Mouse (Mus musculus) liver, embryonic 12.5 days (tissue): ENCODE results near the gene Sart3. TPM values are rescaled to one million over a fixed set of nuclear protein-coding genes. Genes with fewer than 3 reads are reported as not detected.

Experiments used
- ATAC-seq: fragments of 200-750 bp; cut with Nextera tagmentation; 2 replicates; pipeline ENCODE4 v1.8.0; 2017; ENCODE audit warnings: moderate number of reproducible peaks, mild to moderate bottlenecking, moderate library complexity
- H3K27ac ChIP-seq: fragments of 300-500 bp; sonication (generic); 2 replicates; pipeline ENCODE4 v1.5.1; 2016; ENCODE audit warnings: mild to moderate bottlenecking
- H3K27me3 ChIP-seq: fragments of 300-500 bp; sonication (generic); replicated peaks from 2 replicates; pipeline ENCODE4 v1.6.1; 2016; ENCODE audit warnings: mild to moderate bottlenecking, moderate library complexity
- H3K36me3 ChIP-seq: fragments of 300-500 bp; sonication (generic); 2 replicates; pipeline ENCODE4 v1.6.1; 2016; ENCODE audit warnings: mild to moderate bottlenecking, moderate library complexity
- H3K4me1 ChIP-seq: fragments of 300-500 bp; sonication (generic); 2 replicates; pipeline ENCODE4 v1.6.1; 2016
- H3K4me2 ChIP-seq: fragments of 300-500 bp; sonication (generic); 2 replicates; pipeline ENCODE4 v1.6.1; 2016; ENCODE audit warnings: mild to moderate bottlenecking, moderate library complexity
- H3K4me3 ChIP-seq: fragments of 300-500 bp; sonication (generic); 2 replicates; pipeline ENCODE4 v1.5.1; 2016; ENCODE audit warnings: mild to moderate bottlenecking, moderate library complexity
- H3K9ac ChIP-seq: fragments of 300-500 bp; sonication (generic); 2 replicates; pipeline ENCODE4 v1.6.1; 2016; ENCODE audit warnings: mild to moderate bottlenecking, moderate library complexity
- H3K9me3 ChIP-seq: fragments of 300-500 bp; sonication (generic); replicated peaks from 2 replicates; pipeline ENCODE4 v1.6.1; 2016; ENCODE audit warnings: mild to moderate bottlenecking, moderate library complexity
- WGBS: fragments of 180-500 bp; shearing (Covaris S2); methylation state at CpG from one replicate; pipeline ENCODE4 v1.1.7; 2016; ENCODE audit not compliant: insufficient replicate concordance; 5-methylcytosine and 5-hydroxymethylcytosine counted together
- polyA plus RNA-seq: library from polyadenylated mRNA; unstranded; fragments of >200 nt; fragmentation: Nextera tagmentation; extraction: Ambion mirVana; gene quantifications from 2 replicates; pipeline ENCODE4 v1.2.1, GENCODE M21; 2016

Gene Sart3
- polyA plus RNA-seq, 1 experiment from 2014 or later = 40.4 TPM

DNA sequence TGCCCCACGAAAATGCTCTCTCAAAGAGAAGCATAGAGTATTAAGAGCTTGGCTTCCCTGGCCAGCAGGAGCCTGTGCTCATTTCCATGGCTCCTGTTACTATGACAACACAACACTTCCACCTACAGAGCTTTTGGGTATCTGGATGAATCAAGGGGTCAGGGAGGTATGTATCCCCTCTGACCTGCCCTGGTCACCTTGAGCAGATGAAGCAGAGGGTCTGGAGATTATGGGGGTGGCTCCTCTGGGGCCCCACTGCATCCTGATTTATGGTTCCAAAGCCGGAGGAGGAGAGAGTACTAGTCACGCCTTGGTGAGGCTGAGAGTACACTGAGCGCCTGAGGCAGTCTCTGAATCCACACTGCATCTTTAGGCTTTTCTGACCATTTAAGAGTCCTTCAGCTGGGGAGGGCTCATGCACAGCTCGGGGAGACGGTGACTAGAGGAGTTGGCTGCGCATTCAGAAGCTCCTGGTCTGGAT, 41.6 kb downstream of the Sart3 start:
- Histone ChIP-seq H3K4me2 (no peak overlapping the region), H3K27me3 (peaks cover 11% of the 10 kb centered on the region), H3K4me1 (peaks cover 11% of the 10 kb centered on the region), H3K9me3 (no peaks in the 10 kb centered on the region), H3K4me3 (no peak overlapping the region), H3K36me3 (no peaks in the 10 kb centered on the region), H3K27ac (no peak overlapping the region), H3K9ac (no peak overlapping the region)
- no peak for ATAC-seq
- WGBS = 61% methylated on average over 7 of the region's 7 CpGs

DNA sequence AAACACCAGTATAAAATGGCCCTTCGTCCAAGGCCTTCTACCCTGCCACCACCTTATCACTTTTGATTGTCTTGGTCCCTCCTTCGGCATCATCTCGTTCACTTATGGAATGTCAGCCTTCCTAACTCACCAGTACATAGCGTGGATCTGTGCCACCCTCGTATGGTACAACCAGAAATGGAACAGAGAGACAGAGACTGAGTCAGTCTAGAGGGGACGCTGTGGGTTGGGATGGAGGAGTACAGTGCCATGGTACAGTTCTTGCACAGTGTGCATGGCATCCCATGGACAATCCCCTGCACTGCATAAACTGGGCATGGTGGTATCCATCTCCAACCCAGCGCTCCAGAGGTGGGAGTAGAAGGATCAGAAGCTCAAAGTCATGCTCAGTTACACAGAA, 43.6 kb downstream of the Sart3 start:
- Histone ChIP-seq H3K9me3 (no peaks in the 10 kb centered on the region), H3K4me1 (no peaks in the 10 kb centered on the region), H3K27me3 (peaks cover 16% of the 10 kb centered on the region), H3K9ac (no peak overlapping the region), H3K27ac (no peak overlapping the region), H3K4me3 (no peak overlapping the region), H3K36me3 (no peaks in the 10 kb centered on the region), H3K4me2 (no peak overlapping the region)
- ATAC-seq = no peak
- WGBS = 71% methylated on average over 7 of the region's 7 CpGs

DNA sequence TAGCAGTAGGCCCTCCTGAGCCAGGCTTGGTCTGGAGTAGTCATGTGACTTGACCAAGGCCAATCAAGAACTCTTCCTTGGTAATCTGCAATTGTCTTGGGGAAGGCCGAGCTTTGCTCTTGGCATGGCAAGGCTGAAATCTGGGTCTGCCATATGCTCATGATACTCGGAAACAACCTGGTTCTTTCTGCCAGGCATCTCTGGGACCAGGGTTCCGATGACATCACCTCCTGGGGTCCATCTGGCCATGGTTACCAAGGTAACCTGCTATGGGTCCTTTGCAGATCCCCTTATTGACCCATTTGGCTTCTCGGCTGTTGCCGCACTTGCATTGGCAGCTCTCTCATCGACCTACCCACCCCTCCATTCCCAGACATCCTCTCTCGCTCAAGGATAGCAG, 44.3 kb downstream of the Sart3 start:
- Histone ChIP-seq H3K9ac (no peak overlapping the region), H3K4me3 (no peak overlapping the region), H3K27ac (no peak overlapping the region), H3K4me2 (no peak overlapping the region), H3K36me3 (no peaks in the 10 kb centered on the region), H3K27me3 (peaks cover 16% of the 10 kb centered on the region), H3K4me1 (no peaks in the 10 kb centered on the region), H3K9me3 (no peaks in the 10 kb centered on the region)
- no peak for ATAC-seq
- 72% methylated on average over 7 of the region's 7 CpGs for WGBS

DNA sequence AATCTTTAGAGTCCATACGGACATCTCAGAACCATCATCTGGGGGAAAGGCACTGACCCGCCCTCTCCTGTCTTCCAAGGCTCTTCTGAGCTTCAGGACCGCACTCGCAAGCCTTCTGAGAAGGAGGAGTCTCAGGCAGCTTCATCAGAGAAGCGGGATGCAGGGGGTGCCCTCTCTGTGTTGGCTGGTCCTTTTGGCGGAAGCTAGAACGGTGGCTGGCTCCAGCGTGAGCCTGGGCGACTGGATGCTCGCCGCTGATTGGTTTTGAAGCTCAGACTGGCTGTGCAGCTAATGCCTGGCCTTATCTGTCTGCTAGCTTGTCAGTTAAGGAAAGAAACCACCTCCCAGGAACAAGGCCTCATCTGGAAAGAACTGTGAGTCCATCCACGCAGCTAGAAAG, 45.1 kb downstream of the Sart3 start:
- no peak overlapping the region for H3K4me3 ChIP-seq
- WGBS = 47% methylated on average over 12 of the region's 12 CpGs
- H3K4me2 ChIP-seq = no peak overlapping the region
- no peaks in the 10 kb centered on the region for H3K36me3 ChIP-seq
- H3K9ac ChIP-seq = no peak overlapping the region
- no peak overlapping the region for H3K27ac ChIP-seq
- no peaks in the 10 kb centered on the region for H3K9me3 ChIP-seq
- no peak for ATAC-seq
- peaks cover 16% of the 10 kb centered on the region for H3K27me3 ChIP-seq
- no peaks in the 10 kb centered on the region for H3K4me1 ChIP-seq

DNA sequence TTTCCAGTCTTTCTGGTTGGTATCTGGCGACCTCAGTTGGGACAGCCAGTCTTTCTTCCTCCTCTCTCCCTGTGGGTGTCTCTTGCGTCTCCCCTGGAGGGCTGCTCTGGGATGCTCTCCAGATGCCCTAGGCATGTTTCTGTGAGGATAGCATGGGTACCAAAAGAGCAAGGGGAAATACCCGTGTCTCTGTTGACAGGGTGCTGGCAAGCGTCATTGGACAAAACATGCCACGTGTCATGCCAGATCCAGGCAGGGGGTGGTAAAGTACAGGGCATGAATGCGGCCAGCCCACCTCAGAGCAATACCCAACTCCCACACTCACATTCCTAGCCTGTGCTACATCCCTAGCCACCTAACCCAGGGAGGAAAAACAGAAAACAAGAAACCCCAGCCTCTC, 45.7 kb downstream of the Sart3 start:
- Histone ChIP-seq H3K4me3 (no peak overlapping the region), H3K27ac (no peak overlapping the region), H3K9me3 (no peaks in the 10 kb centered on the region), H3K27me3 (peaks cover 16% of the 10 kb centered on the region), H3K4me2 (no peak overlapping the region), H3K9ac (no peak overlapping the region), H3K36me3 (no peaks in the 10 kb centered on the region), H3K4me1 (no peaks in the 10 kb centered on the region)
- WGBS = 49% methylated on average over 6 of the region's 6 CpGs
- no peak for ATAC-seq

DNA sequence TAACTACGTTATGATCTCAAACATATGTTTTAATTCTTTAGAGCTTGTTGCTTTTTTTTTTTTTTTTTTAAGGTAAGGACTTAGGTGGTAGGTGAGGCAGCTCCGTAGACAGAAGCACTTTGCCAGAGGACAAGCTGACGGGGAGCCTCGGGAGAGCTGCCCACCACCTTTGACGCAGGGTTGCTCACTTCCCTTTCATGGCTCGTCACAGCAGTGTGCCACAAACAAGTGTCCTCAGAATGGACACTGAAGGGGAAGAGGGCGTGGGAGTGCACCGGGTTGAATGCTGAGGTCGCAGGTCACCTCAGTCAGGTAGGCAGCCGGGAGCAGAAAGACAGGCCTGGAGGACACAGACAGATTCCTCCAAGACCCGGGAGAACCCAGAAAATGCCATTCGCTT, 46.9 kb downstream of the Sart3 start:
- Histone ChIP-seq H3K27ac (no peak overlapping the region), H3K4me3 (no peak overlapping the region), H3K36me3 (no peaks in the 10 kb centered on the region), H3K4me2 (no peak overlapping the region), H3K9me3 (no peaks in the 10 kb centered on the region), H3K27me3 (peaks cover 16% of the 10 kb centered on the region), H3K9ac (no peak overlapping the region), H3K4me1 (no peaks in the 10 kb centered on the region)
- WGBS = 56% methylated on average over 12 of the region's 12 CpGs
- ATAC-seq = no peak

DNA sequence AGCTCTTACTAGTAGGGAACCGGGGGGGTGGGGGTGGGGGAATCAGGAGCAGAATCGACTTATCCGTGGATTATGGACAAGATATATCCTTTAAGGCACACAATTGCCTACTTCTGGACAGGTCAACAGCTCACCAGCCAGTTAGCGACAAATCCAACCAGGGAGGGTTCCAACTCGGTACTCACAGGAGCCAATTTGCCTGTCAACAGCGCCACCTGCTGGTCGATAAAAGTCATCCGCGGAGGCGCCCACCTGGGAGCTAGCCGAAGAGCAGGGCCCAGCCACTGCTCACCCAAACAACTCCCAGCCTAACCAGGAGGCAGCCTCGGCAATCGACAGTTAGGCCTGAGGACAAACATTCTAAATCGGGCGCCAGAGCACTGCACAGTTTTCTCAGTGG, 47.9 kb downstream of the Sart3 start, which contains the start of gene 1700069L16Rik:
Gene 1700069L16Rik (minus strand): TSS at position 327 of the 400 bp plus-strand sequence.
- H3K4me3 ChIP-seq = no peak within 1 kb of the TSS
- peaks cover 16% of the 10 kb centered on the region for H3K27me3 ChIP-seq
- no peak within 1 kb of the TSS for H3K27ac ChIP-seq
- ATAC-seq = no peak
- no peak within 1 kb of the TSS for H3K9ac ChIP-seq
- 5% methylated on average over 15 of the region's 15 CpGs for WGBS
- no peak within 1 kb of the TSS for H3K4me2 ChIP-seq
- no peaks in the 10 kb centered on the region for H3K4me1 ChIP-seq
- no peaks in the 10 kb centered on the region for H3K9me3 ChIP-seq
- H3K36me3 ChIP-seq = no peaks in the 10 kb centered on the region

DNA sequence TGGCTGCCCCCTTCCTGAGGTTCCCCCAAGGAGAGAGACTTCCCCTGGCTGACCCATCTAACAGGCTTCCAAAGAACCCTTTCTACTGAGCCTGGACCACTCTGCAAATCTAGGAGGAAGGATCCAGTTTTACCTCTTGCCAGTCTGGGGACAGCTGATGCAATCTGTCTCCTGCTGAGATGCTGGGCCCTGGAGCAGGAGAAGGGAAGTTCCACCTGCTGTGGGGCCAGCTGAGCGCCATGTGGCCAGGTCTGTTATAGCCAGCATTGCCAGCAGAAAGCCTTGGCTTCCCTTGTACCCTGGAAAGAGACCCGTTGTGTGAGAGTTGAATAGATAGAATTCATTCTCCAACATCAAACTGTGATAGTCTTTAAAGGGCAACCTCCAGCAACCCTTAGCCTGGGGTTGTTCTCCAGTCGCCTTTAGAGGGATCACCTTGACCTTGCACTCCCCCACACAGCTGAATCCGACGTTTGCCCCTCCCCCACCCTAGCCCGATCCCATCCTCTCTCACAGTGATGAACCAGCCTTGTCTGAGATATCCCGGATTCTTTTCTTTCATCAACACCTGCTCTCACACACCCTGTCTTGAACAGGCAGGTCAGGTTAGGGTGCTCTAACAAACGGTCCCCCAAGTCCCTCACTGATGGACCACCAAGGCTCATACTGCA, 48.6 kb downstream of the Sart3 start:
- no peak for ATAC-seq
- Histone ChIP-seq H3K4me2 (no peak overlapping the region), H3K9ac (no peak overlapping the region), H3K4me1 (no peaks in the 10 kb centered on the region), H3K27me3 (peaks cover 16% of the 10 kb centered on the region), H3K4me3 (no peak overlapping the region), H3K27ac (no peak overlapping the region), H3K36me3 (no peaks in the 10 kb centered on the region), H3K9me3 (no peaks in the 10 kb centered on the region)
- 26% methylated on average over 8 of the region's 8 CpGs for WGBS

DNA sequence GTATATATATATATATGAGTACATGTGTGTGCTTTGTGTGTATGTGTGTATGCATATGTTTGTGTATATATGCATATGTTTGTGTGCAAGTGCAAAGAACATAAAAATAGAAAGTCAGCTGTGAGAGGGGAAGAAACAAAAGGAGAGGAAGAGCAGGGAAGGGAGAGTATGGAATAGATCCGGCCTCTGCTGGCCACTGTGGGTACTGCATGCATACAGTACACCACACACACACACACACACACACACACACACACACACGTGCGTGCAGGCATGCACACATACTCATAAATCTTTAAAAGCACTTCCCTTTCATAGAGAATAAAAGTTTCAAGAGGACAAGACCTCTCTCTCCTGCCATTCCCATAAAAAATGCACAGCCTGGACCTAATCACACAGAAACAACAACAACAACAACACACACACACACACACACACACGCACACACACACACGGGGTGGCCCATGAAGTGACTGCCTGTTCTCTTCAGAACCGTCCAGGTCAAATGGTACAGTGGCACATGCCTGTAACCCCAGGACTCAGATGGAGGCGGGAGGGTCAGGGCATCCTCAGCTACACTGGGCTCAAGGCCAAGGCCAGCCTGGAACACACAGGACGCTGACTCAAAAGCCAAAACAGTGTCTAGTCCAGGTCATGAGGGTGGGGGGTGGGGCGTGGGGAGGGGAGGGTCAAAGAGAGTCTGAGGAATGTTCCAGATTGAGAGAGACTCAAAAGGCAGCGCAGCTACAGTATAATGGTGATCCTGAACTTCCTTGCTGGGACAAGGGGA, 49.9 kb downstream of the Sart3 start:
- no peak overlapping the region for H3K9ac ChIP-seq
- no peak overlapping the region for H3K4me3 ChIP-seq
- H3K27ac ChIP-seq = no peak overlapping the region
- peaks cover 16% of the 10 kb centered on the region for H3K27me3 ChIP-seq
- H3K36me3 ChIP-seq = no peaks in the 10 kb centered on the region
- ATAC-seq = no peak
- H3K4me2 ChIP-seq = no peak overlapping the region
- WGBS = 59% methylated on average over 10 of the region's 10 CpGs
- no peaks in the 10 kb centered on the region for H3K9me3 ChIP-seq
- no peaks in the 10 kb centered on the region for H3K4me1 ChIP-seq

DNA sequence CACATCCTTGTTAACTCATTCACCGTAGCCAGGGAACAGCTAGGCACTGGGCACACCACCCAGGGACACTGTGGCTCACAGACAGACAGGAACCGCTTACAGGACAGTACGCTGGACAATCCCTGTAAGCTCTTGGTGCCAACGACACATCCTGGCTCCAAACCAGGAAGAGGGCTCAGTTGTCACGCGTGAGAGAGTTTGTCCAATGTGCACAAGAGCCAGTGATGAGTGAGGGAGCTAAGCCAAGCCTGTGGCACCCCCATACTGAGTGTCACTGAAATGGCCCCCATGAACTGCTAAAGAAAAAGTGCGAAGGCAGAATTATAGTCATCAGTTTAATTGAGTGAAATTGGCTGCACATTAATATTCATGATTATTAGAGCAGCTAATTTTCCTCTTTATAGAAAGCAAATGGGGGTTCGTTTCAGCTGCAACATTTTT, 53.1 kb downstream of the Sart3 start:
- no peak overlapping the region for H3K9ac ChIP-seq
- 72% methylated on average over 8 of the region's 8 CpGs for WGBS
- no peak overlapping the region for H3K4me2 ChIP-seq
- no peaks in the 10 kb centered on the region for H3K36me3 ChIP-seq
- no peak overlapping the region for H3K27ac ChIP-seq
- ATAC-seq = no peak
- no peaks in the 10 kb centered on the region for H3K4me1 ChIP-seq
- no peak overlapping the region for H3K4me3 ChIP-seq
- no peaks in the 10 kb centered on the region for H3K9me3 ChIP-seq
- peaks cover 5% of the 10 kb centered on the region for H3K27me3 ChIP-seq

DNA sequence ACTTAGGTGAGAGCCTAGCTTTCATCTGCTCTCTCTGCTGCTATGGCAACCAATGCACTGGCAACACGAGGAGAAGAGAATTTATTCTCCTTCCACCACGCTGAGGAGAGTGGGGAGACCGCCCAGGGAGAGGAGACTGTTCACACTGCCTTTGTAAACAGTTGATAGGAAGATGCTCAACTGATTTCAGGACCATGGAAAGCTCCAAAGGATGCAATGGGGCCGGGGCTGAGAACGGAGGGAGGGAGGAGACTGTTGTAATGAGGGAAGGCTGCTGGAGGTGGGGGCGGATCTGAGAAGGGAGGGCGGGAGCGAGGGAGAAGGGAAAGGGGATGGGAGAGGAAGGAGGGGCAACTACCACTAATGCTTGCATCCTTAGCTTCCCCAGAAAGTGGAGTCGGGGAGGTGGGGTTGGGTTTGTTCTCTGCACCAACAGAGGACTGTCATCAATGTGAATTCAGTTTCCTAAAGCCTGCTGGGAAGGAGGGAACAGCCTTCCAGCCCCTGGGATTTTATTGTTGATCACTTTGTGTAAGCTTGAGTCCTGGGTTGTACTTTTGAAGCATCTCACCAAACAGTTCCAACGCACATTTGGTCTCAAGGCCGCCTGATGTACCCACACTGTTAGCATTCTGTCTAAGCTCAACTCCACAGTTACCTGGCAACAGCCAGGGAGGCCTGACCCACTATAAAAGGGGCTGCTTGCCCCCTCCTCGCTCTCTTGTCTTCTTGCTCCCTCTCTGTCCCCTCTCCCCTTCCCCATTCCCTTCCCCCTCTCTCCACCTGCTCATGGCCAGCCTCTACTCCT, 55.5 kb downstream of the Sart3 start:
- ATAC-seq = no peak
- Histone ChIP-seq H3K36me3 (no peaks in the 10 kb centered on the region), H3K27ac (no peak overlapping the region), H3K9ac (no peak overlapping the region), H3K9me3 (no peaks in the 10 kb centered on the region), H3K4me1 (no peaks in the 10 kb centered on the region), H3K27me3 (no peaks in the 10 kb centered on the region; the same call in 1 of the 2 replicates), H3K4me3 (no peak overlapping the region), H3K4me2 (no peak overlapping the region)
- WGBS = 9% methylated on average over 12 of the region's 12 CpGs

DNA sequence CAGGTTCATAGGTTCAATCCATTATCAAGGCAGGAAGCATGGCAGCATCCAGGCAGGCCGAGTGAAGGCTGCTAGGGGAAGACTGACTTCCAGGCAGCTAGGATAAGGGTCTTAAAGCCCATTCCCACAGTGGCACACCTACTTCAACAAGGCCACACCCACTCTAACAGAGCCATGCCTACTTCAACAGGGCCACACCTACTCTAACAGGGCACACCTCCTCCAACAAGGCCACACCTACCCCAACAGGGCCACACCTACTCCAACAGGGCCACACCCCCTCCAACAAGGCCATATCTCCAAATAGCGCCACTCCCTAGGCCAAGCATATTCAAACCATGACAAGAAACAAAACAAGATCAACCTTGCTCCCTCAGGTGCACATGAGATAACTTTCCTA, 59.4 kb downstream of the Sart3 start:
- no peak overlapping the region for H3K4me2 ChIP-seq
- H3K27me3 ChIP-seq = no peaks in the 10 kb centered on the region; the same call in 1 of the 2 replicates
- 55% methylated on average over 2 of the region's 2 CpGs for WGBS
- no peak overlapping the region for H3K27ac ChIP-seq
- no peaks in the 10 kb centered on the region for H3K9me3 ChIP-seq
- ATAC-seq = no peak
- H3K4me1 ChIP-seq = no peaks in the 10 kb centered on the region
- no peaks in the 10 kb centered on the region for H3K36me3 ChIP-seq
- no peak overlapping the region for H3K9ac ChIP-seq
- no peak overlapping the region for H3K4me3 ChIP-seq
